Mouse (Mus musculus) thymus, postnatal 14 days (tissue): ENCODE results near the gene Tmco4.

Source experiments
- DNase-seq: peaks from one replicate; pipeline ENCODE4 v3.0.0; 2021

Gene Tmco4

GRCm38 (mm10) chr4:139068287-139068686, 95.6 kb downstream of the Tmco4 start:
- DNase-seq = no peak

DNA sequence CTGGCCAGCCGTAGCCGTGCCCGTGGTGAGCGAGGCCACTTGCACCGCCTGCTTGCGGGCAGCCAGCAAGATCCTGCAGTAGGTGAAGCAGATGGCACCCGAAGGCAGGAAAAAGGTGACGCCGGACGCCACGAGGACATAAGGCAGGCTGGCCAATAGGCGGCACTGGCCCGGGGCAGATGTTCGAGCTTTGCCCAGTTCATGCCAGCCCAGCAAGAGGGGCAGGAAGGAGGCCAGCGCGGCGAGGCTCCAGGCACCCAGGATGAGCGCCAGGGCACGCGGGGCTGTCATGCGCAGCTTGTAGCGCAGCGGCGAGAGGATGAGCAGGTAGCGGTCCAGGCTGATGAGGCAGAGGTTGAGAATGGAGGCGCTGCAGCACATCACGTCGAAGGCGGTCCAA, 101.4 kb downstream of the Tmco4 start:
- no peak for DNase-seq

DNA sequence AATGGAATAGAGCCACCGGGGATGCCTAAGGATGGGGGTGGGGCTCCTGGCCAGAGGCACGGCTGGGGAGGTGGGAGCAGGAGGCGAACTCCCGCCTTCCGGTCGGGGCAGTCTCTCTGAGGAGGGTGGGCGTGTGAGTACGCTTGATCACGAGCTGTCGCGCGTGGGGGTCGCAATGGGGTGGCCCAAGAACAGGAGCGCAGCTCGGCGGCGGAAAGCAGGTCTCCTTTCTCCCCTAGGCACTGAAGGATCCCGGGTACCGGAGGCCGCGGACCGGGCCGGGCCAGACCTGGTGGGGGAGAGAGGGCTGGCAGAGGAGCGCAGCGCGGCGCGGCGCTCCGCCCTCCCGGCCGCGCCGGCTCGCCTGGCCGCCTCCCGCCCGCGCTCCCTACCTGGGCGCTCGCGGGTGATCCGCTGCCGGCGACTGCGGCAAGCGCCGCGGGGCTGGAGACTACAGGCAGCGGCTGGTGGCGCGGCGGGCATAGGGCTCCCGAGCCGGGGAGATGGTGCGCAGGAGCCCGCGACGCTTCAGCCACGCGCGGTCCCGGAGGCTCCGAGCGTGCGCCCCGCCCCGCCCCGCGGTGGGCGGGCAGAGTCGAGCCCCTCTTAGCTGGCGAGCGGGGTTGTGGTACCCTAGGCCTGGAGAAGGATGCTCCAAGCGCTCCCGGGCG, 102.5 kb downstream of the Tmco4 start, which contains the start of gene Htr6:
Htr6 (minus strand) TSS at position 530 of the 671 bp plus-strand sequence.
- DNase-seq = no peak

DNA sequence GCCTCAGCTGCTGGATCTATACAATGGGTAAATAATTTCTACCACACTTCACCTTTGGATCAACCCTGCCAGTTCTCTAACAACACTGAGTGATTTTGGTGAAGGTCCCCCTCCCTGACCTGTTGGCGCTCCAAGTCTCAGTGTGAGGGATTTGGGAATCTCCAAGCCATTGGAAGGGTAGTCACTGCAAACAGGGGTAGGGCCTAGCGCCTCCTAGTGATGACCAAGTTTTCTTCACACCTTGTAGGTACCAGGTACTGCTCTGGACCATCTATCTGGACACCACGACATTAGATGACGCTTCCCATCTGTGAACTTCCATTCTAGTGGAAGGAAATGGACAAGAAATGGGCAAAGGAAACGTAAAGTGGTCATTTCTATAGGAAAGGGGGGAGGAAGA, 103.2 kb downstream of the Tmco4 start:
- no peak for DNase-seq

DNA sequence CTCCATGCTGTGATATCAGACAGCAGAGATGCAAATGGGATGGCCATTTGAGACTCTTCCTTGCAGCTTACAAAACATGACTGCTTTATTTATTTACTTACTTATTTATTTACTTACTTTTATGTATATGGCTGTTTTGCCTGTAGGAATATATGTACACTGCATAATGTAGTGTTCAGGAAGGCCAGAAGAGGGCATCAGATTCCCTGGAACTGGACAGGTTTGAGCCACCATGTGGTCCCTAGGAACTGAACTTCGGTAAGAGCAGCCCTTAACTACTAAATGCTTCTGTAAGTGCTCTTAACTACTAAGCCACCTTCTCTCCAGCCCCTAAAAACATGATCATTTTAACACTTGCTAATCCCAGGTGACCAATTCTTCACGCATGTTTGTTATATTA, 105.6 kb downstream of the Tmco4 start:
- DNase-seq = no peak

DNA sequence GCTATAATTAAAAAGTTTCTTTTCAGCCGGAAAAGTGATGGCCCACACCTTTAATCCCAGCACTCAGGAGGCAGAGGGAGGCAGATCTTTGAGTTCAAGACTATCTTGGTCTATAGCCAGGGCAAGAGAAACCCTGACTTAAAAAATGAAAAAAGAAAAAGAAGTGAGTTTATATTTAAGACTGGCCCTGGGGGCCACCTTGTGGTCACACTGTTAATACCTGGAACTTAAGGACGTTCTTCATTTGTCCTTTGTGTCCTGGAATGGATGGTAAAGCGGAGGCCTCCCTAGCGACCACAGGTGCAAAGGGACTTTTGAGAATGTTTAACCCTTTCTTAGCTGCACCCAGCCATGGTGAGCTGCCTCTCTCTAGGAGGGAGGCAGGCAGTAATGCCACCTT, 106.0 kb downstream of the Tmco4 start:
- no peak for DNase-seq

- DNase-seq = no peak
Measured at GRCm38 (mm10) chr4:139079439-139079838, 106.8 kb downstream of the Tmco4 start.

- DNase-seq = no peak
Measured at GRCm38 (mm10) chr4:139080259-139080658, 107.6 kb downstream of the Tmco4 start.

DNA sequence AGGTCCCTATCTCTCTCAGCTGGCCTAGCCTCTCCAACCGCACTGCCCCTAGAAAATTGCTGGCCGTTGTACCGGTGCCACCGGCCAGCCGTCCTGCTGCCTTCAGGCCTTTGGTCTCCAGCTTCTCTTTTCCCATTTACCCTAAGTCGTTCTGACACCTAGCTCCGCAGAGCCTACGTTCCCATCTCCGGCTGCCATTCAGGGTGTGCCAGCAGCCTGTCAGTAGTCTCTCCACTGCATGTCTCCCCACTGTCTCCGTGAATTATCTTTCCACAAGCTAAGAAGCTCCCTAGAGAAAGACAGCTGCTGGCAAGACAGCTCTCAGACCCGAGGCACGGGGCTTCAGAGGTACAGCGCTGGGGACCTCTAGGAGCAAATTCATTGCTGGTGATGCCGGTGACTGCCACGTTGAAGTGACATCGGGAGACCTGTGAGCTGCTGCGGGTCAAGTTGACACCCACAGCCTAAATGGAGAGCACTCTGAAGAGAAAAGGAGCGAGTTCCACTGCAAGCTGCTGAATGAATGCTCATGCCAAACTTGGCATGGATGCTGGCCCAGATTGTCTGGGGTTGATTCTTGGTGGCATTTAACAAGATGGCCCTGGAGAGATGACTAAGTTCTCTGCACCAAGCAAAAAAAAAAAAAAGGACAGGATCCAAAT, 108.7 kb downstream of the Tmco4 start:
- no peak for DNase-seq

- no peak for DNase-seq
Measured at GRCm38 (mm10) chr4:139082790-139083564, 110.3 kb downstream of the Tmco4 start.

DNA sequence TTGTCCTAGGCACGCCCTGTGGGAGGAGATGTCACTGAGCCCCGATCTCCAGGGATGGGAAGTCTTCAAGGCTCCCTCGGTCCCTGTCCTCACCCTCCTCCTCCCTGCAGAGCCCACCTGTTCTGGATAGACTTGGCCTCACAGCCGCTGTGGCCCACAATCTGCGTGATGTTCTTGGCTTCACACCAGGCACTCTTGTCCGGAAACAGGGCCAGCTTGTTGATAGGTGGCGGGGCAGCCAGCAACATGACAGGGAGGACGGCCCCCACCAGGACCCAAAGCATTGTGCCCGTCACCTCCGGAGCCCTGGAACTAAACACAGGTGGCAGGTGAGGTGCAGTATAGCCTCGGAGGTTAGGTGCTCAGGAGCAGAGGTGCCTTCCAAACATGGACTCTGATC, 112.6 kb downstream of the Tmco4 start:
- no peak for DNase-seq

DNA sequence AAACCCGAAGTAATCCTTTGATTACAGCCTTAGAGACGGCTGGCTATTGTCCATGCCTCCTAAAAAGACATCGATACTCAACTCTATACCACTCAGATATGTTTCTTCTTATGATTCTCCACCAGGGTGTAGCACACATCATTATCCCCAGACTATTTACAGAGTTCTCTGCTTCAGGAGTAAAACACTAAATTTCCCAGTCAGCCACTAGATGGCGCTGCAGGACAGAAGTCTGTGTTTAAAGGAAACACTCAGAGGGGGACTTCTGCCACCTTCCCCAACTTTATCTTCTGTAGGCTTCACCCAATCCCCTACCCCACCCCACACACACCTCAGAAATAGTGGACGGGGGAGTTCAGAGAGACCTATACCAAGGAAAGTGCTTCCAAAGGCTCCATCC, 113.3 kb downstream of the Tmco4 start:
- DNase-seq = peak; percentile 84

- no peak for DNase-seq
Measured at GRCm38 (mm10) chr4:139086984-139087383, 114.3 kb downstream of the Tmco4 start.

- no peak for DNase-seq
Measured at GRCm38 (mm10) chr4:139088982-139089671, 116.4 kb downstream of the Tmco4 start.

DNA sequence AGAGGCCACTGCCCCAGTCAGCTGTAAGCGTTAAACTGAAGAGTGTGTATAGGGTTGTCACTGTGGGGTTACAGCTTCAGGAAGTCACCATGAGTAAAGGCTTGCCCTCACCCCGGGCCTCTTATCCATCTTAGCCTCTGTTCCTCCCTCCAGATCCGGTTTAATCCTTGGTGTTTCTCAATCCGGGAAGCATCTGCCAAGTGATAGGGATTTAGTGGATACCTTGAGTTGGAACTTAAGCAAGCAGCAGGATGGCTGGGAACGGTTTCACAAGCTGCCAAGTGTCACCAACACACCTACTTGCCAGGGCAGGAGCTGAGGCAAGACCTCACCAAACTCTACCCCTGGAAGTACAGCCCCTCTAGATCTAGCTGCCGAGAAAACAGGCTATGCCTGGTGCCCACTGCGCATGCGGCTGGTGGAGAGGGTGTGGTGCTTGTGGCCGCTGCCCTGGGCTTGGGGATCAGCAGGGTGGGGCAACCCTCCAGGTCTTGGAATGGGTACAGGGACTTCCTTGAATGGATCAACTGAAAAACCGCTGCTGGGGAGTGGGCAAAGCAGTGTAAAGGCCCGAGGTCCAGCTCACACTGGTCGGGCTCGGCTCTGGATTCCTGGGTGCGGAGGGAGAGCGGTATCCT, 117.7 kb downstream of the Tmco4 start:
- no peak for DNase-seq

DNA sequence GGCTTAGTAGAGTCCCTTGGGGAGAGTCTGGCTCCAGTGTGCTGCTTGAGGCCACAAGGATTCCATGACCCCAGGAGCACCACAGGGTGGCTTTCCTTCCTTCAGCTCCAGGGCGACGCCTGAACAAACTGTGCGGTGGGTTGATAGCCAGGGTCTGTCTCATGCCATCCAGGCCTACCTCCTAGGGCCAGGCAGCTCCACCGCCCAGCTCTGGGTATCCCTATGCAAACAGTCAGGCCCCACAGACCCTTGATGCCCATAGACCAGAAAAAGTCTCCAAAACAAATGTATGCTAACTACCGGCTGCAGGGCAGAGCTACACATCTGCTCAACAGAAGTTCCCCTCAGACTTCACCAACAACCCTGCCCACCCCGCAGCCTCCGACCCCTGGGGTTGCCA, 118.4 kb downstream of the Tmco4 start:
- DNase-seq = no peak

GRCm38 (mm10) chr4:139091478-139092355, 119.0 kb downstream of the Tmco4 start:
- DNase-seq = no peak

- no peak for DNase-seq
Measured at GRCm38 (mm10) chr4:139092356-139093195, 119.9 kb downstream of the Tmco4 start, which contains the start of gene Nbl1. TSS of gene Nbl1 (minus strand) at chr4:139092993.

DNA sequence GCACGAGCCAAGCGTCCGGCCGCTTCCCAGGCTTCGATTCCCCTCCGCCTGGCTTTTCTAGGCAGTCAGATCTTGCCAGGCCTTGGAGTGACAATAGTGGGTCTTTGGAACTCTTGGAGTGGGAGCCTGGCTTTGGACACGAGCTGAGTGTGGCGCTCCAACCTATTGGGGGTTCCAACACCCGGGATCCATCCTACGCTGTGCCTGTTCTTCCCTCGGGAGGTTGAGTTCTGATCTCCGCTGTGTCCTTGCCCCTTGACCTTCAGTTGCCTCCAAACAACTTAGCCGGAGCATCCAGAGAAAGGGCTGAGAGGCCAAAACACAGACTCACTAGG, 120.5 kb downstream of the Tmco4 start:
- no peak for DNase-seq

- no peak for DNase-seq
Measured at GRCm38 (mm10) chr4:139095406-139095805, 122.7 kb downstream of the Tmco4 start.

- DNase-seq = no peak
Measured at GRCm38 (mm10) chr4:139096201-139096600, 123.5 kb downstream of the Tmco4 start.
